Mouse (Mus musculus): Measurements from ENCODE around the gene Diaph2. TPM values are rescaled to one million over a fixed set of nuclear protein-coding genes. Genes with fewer than 3 reads are reported as not detected.
A peak's percentile ranks its signal among the peaks of the same experiment; 100 is the strongest.

Diaph2 gene
- polyA plus RNA-seq, 1 experiment from 2014 or later: 3.8 TPM

- WGBS: 18% methylated on average over 17 of the region's 31 CpGs
- ATAC-seq (ENCODE audit: insufficient read depth, low FRiP score, low TSS enrichment): peak; percentile 78
Observed at GRCm38 (mm10) chrX:129750094-129750569, 590 bp downstream of the Diaph2 start.

DNA sequence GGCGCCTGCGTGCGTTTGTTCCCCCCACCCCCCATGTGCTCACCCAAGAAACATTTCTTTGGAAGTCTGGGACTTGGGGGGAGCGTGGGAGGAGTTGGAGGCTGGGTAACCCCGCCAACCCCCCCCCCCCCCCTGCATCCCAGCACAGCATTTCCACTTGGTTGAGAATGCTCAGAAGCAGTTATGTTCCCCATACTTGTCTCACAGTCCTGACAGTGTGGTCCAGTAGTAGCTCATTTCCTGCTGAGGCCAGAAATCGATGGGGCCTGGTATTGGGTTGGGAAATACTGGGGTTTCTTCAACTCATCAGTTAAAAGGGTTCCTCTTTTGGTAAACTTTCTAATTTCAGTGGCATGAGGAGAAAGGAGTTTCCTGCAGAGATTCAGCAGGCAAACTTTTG lies 1.1 kb downstream of the Diaph2 start:
- Histone ChIP-seq H3K27ac (ENCODE audit: low read depth, low read length) (no peak overlapping the region), H3K9me3 (ENCODE audit: control insufficient read depth, low read length) (no peaks in the 10 kb centered on the region), H3K27me3 (ENCODE audit: control insufficient read depth, insufficient read depth, low read length) (no peaks in the 10 kb centered on the region), H3K4me3 (ENCODE audit: low read depth, low read length) (peak overlapping the region; percentile 47), H3K4me1 (ENCODE audit: control insufficient read depth, insufficient read depth, low read length) (no peaks in the 10 kb centered on the region), H3K9ac (ENCODE audit: low read length) (peak overlapping the region; percentile 60), H3K4me2 (ENCODE audit: low read depth) (peak overlapping the region; percentile 45), H3K36me3 (ENCODE audit: control insufficient read depth, insufficient read depth, low read length) (no peaks in the 10 kb centered on the region)
- no peak for DNase-seq (ENCODE audit: low spot score)
- ATAC-seq (ENCODE audit: insufficient read depth, low FRiP score, low TSS enrichment): 0 out of 2 replicates have a peak, but pooled peaks have one; percentile 16
- WGBS: 14% methylated on average over 6 of the region's 6 CpGs

More at GRCm38 (mm10) chrX:129750094-129750569, 590 bp downstream of the Diaph2 start:
- H3K27ac ChIP-seq (ENCODE audit: low read depth, low read length): no peak overlapping the region
- DNase-seq (ENCODE audit: low spot score): peak; percentile 41
- no peaks in the 10 kb centered on the region for H3K36me3 ChIP-seq (ENCODE audit: control insufficient read depth, insufficient read depth, low read length)
- H3K4me1 ChIP-seq (ENCODE audit: control insufficient read depth, insufficient read depth, low read length): no peaks in the 10 kb centered on the region
- H3K4me3 ChIP-seq (ENCODE audit: low read depth, low read length): peak overlapping the region; percentile 47
- peak overlapping the region; percentile 45 for H3K4me2 ChIP-seq (ENCODE audit: low read depth)
- peak overlapping the region; percentile 60 for H3K9ac ChIP-seq (ENCODE audit: low read length)
- H3K9me3 ChIP-seq (ENCODE audit: control insufficient read depth, low read length): no peaks in the 10 kb centered on the region
- no peaks in the 10 kb centered on the region for H3K27me3 ChIP-seq (ENCODE audit: control insufficient read depth, insufficient read depth, low read length)

DNA sequence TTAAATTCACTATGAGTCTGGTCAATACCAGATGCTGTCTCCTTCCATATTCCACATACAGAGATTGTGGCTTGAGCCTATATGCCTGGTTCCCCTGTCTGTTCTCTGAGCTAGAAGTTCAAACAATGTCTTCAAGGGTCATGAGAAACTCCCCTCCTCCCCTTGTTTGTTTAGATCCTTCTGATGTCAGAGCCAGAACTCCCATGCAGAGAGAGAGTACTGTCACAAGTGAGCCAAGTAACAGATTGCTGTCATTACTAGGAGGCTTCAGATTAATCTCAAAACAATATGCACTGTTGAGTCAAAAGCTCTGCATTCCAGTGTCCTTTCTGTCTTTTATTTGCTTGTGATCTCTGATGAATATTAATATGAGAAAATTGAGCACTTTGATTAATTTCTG lies 7.1 kb downstream of the Diaph2 start:
- no peaks in the 10 kb centered on the region for H3K27me3 ChIP-seq (ENCODE audit: control insufficient read depth, insufficient read depth, low read length)
- H3K9ac ChIP-seq (ENCODE audit: low read length): no peak overlapping the region
- no peak overlapping the region for H3K27ac ChIP-seq (ENCODE audit: low read depth, low read length)
- ATAC-seq (ENCODE audit: insufficient read depth, low FRiP score, low TSS enrichment): no peak
- H3K9me3 ChIP-seq (ENCODE audit: control insufficient read depth, low read length): no peaks in the 10 kb centered on the region
- H3K4me3 ChIP-seq (ENCODE audit: low read depth, low read length): no peak overlapping the region
- H3K36me3 ChIP-seq (ENCODE audit: control insufficient read depth, insufficient read depth, low read length): no peaks in the 10 kb centered on the region
- no peak for DNase-seq (ENCODE audit: low spot score)
- no peaks in the 10 kb centered on the region for H3K4me1 ChIP-seq (ENCODE audit: control insufficient read depth, insufficient read depth, low read length)
- H3K4me2 ChIP-seq (ENCODE audit: low read depth): no peak overlapping the region

DNA sequence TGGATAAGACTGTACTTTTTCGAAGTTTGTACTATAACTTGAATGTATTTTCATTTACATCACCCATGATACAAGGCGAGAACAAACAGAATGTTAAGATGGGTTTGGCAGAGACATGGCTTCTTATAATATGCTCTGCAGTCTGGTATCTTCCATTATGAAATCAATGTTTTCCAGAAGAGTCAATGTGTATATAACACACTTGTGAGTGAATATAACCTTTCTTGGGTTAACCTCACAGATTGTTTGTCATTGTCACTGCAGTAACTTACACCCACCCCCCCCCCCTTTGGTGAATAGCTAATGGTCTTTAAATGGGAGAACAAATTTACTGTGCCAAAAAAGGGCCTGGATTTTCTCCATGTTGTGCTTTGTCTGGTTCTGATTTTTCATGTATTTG lies 13.1 kb downstream of the Diaph2 start:
- Histone ChIP-seq H3K27me3 (ENCODE audit: control insufficient read depth, insufficient read depth, low read length) (no peaks in the 10 kb centered on the region), H3K9ac (ENCODE audit: low read length) (no peak overlapping the region), H3K36me3 (ENCODE audit: control insufficient read depth, insufficient read depth, low read length) (no peaks in the 10 kb centered on the region), H3K4me3 (ENCODE audit: low read depth, low read length) (no peak overlapping the region), H3K4me2 (ENCODE audit: low read depth) (no peak overlapping the region), H3K4me1 (ENCODE audit: control insufficient read depth, insufficient read depth, low read length) (no peaks in the 10 kb centered on the region), H3K9me3 (ENCODE audit: control insufficient read depth, low read length) (no peaks in the 10 kb centered on the region), H3K27ac (ENCODE audit: low read depth, low read length) (no peak overlapping the region)
- no peak for DNase-seq (ENCODE audit: low spot score)
- no peak for ATAC-seq (ENCODE audit: insufficient read depth, low FRiP score, low TSS enrichment)
- WGBS: 87% methylated on average over 2 of the region's 2 CpGs

DNA sequence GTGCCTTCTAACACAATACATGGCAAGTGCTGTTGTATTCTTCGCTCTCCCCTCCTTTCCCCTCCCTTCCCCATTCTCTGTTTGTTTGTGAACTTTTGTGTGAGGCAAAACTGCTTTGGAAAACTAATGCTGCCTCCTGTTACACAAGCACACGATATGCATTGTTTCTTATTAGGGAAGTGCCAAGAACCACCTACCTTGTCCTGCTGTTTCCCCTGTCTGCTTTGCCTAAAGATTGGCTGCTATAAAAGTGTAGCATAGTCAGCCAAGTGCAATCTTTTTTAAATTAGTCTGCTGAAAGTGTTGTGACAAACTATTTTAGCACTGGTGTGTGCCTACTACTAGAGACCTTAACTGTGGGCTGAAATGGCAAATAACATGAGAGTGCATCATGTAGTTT lies 15.8 kb downstream of the Diaph2 start:
- no peak overlapping the region for H3K4me3 ChIP-seq (ENCODE audit: low read depth, low read length)
- no peaks in the 10 kb centered on the region for H3K9me3 ChIP-seq (ENCODE audit: control insufficient read depth, low read length)
- no peak overlapping the region for H3K9ac ChIP-seq (ENCODE audit: low read length)
- ATAC-seq (ENCODE audit: insufficient read depth, low FRiP score, low TSS enrichment): no peak
- no peaks in the 10 kb centered on the region for H3K27me3 ChIP-seq (ENCODE audit: control insufficient read depth, insufficient read depth, low read length)
- H3K27ac ChIP-seq (ENCODE audit: low read depth, low read length): no peak overlapping the region
- WGBS: 71% methylated on average over 2 of the region's 2 CpGs
- no peaks in the 10 kb centered on the region for H3K4me1 ChIP-seq (ENCODE audit: control insufficient read depth, insufficient read depth, low read length)
- no peak for DNase-seq (ENCODE audit: low spot score)
- H3K4me2 ChIP-seq (ENCODE audit: low read depth): no peak overlapping the region
- no peaks in the 10 kb centered on the region for H3K36me3 ChIP-seq (ENCODE audit: control insufficient read depth, insufficient read depth, low read length)

DNA sequence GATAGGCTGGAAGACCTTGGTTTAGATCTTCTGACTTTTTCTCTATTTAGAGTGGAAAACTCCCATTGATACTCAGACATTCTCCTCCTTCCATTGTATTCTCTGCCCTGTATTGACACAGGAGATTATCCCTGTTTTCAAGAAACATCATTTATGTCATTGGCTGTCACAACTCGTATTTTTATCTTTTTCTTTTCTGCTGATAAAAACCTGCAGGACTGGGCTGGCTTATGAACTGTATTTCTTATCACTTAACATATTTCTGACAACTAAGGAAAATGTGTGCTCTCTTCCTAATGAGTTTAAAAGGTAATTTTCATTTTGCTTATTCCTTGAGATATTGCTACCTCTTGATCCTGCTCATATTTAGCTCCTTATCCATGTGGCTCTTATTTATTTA lies 17.3 kb downstream of the Diaph2 start:
- Histone ChIP-seq H3K27me3 (ENCODE audit: control insufficient read depth, insufficient read depth, low read length) (no peaks in the 10 kb centered on the region), H3K36me3 (ENCODE audit: control insufficient read depth, insufficient read depth, low read length) (no peaks in the 10 kb centered on the region), H3K9ac (ENCODE audit: low read length) (no peak overlapping the region), H3K4me3 (ENCODE audit: low read depth, low read length) (no peak overlapping the region), H3K4me1 (ENCODE audit: control insufficient read depth, insufficient read depth, low read length) (no peaks in the 10 kb centered on the region), H3K9me3 (ENCODE audit: control insufficient read depth, low read length) (no peaks in the 10 kb centered on the region), H3K27ac (ENCODE audit: low read depth, low read length) (no peak overlapping the region), H3K4me2 (ENCODE audit: low read depth) (no peak overlapping the region)
- 48% methylated on average over 1 of the region's 1 CpGs for WGBS
- DNase-seq (ENCODE audit: low spot score) (no peak), ATAC-seq (ENCODE audit: insufficient read depth, low FRiP score, low TSS enrichment) (no peak)

DNA sequence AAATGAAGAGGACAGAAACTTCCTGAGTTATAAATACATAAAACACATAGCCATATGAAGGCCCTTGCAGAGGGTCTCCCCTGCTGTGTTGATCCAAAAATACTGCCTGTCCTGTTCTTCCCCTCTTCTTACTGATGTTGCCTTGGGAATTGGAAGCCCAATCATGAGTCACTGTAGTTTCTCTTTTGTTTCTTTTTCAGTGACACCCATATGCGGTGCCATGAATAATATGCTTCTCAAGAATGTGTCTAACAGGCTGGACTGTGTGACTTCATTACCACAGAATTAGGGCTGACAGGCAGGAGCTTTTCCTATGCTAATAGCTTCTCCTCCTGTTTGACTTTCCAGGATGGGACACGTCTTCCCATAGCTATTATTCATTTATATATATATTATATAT lies 21.1 kb downstream of the Diaph2 start:
- no peak for ATAC-seq (ENCODE audit: insufficient read depth, low FRiP score, low TSS enrichment)
- DNase-seq (ENCODE audit: low spot score): no peak
- 48% methylated on average over 2 of the region's 2 CpGs for WGBS

DNA sequence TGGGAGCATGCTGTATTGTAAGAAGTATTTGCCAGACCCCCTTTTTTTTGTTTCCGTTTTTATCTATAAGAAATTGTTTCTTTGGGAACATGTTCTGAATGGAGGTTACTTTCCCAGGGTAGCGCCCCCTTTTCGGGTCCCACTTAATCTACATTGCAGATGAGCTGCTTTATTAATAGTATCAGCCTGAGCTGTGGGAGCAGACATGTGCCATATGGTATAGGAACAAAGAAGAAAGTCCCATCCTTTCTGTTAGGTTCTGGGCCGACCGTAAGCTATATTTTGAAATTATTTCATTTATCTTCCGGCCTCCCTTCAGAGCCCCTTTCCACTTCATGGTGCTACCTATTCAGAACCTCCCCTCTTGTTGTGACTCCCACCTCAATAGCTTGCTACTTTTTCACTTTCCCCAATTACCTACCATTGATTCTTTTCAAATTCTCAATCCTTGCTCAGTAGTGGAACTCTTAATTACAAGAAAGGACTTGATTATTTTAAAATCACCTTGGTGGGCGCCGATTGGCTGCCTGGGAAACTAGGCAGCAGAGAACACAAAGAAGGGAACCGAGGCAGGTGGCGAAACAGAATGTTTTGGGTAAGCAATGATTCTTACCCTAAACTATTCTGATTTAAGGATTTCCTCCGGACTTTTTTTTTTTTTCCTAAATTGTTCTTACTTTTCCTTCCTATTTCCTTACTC lies 24.2 kb downstream of the Diaph2 start:
- ATAC-seq (ENCODE audit: insufficient read depth, low FRiP score, low TSS enrichment): no peak
- Histone ChIP-seq H3K4me3 (ENCODE audit: low read depth, low read length) (no peak overlapping the region), H3K27ac (ENCODE audit: low read depth, low read length) (no peak overlapping the region), H3K4me1 (ENCODE audit: control insufficient read depth, insufficient read depth, low read length) (no peaks in the 10 kb centered on the region), H3K9me3 (ENCODE audit: control insufficient read depth, low read length) (no peaks in the 10 kb centered on the region), H3K4me2 (ENCODE audit: low read depth) (no peak overlapping the region), H3K36me3 (ENCODE audit: control insufficient read depth, insufficient read depth, low read length) (no peaks in the 10 kb centered on the region), H3K9ac (ENCODE audit: low read length) (no peak overlapping the region), H3K27me3 (ENCODE audit: control insufficient read depth, insufficient read depth, low read length) (no peaks in the 10 kb centered on the region)
- no peak for DNase-seq (ENCODE audit: low spot score)
- 76% methylated on average over 11 of the region's 11 CpGs for WGBS

More for the DNA sequence above, 21.1 kb downstream of the Diaph2 start:
- Histone ChIP-seq H3K27ac (ENCODE audit: low read depth, low read length) (no peak overlapping the region), H3K4me2 (ENCODE audit: low read depth) (no peak overlapping the region), H3K4me3 (ENCODE audit: low read depth, low read length) (no peak overlapping the region), H3K4me1 (ENCODE audit: control insufficient read depth, insufficient read depth, low read length) (no peaks in the 10 kb centered on the region), H3K27me3 (ENCODE audit: control insufficient read depth, insufficient read depth, low read length) (no peaks in the 10 kb centered on the region), H3K9ac (ENCODE audit: low read length) (no peak overlapping the region), H3K36me3 (ENCODE audit: control insufficient read depth, insufficient read depth, low read length) (no peaks in the 10 kb centered on the region), H3K9me3 (ENCODE audit: control insufficient read depth, low read length) (no peaks in the 10 kb centered on the region)

DNA sequence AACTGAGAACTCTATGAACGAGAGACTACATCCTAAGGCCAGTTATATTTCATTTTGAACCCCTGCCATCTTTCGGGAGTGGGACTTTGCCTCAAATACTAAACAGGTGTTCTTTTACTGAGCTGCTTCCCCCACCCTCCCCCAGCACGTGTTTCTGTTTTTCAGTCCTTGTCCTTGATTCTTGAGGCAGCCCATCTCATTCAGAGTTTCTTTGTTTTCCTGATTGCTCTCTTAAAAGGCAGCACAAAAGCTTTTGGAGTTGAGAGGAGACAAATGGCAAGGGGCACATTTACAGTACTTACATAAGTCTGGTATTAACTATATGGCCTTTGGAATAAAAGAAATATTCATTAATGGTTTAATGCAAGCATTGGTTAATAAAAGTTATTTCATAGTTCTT lies 24.9 kb downstream of the Diaph2 start:
- ATAC-seq (ENCODE audit: insufficient read depth, low FRiP score, low TSS enrichment): no peak
- Histone ChIP-seq H3K4me1 (ENCODE audit: control insufficient read depth, insufficient read depth, low read length) (no peaks in the 10 kb centered on the region), H3K27me3 (ENCODE audit: control insufficient read depth, insufficient read depth, low read length) (no peaks in the 10 kb centered on the region), H3K4me3 (ENCODE audit: low read depth, low read length) (no peak overlapping the region), H3K27ac (ENCODE audit: low read depth, low read length) (no peak overlapping the region), H3K9me3 (ENCODE audit: control insufficient read depth, low read length) (no peaks in the 10 kb centered on the region), H3K4me2 (ENCODE audit: low read depth) (no peak overlapping the region), H3K9ac (ENCODE audit: low read length) (no peak overlapping the region), H3K36me3 (ENCODE audit: control insufficient read depth, insufficient read depth, low read length) (no peaks in the 10 kb centered on the region)
- no peak for DNase-seq (ENCODE audit: low spot score)
- 46% methylated on average over 3 of the region's 3 CpGs for WGBS

All from neural tube, embryonic 11.5 days (tissue).